Mouse (Mus musculus) forebrain, embryonic 13.5 days (tissue): ENCODE results near the gene Dpm2. TPM values are rescaled to one million over a fixed set of nuclear protein-coding genes. Genes with fewer than 3 reads are reported as not detected.

Source experiments
- ATAC-seq: fragments of 200-750 bp; cut with Nextera tagmentation; 2 replicates; pipeline ENCODE4 v1.8.0; 2017
- H3K27ac ChIP-seq: fragments of 300-500 bp; sonication (generic); 2 replicates; pipeline ENCODE4 v1.5.1; 2015; ENCODE audit warnings: inconsistent platforms, mild to moderate bottlenecking, moderate library complexity
- H3K27me3 ChIP-seq: fragments of 300-500 bp; sonication (generic); 2 replicates; pipeline ENCODE4 v1.6.1; 2015; ENCODE audit warnings: mild to moderate bottlenecking, inconsistent platforms
- H3K36me3 ChIP-seq: fragments of 300-500 bp; sonication (generic); 2 replicates; pipeline ENCODE4 v1.6.1; 2015; ENCODE audit warnings: mild to moderate bottlenecking, inconsistent platforms; ENCODE audit not compliant: poor library complexity, severe bottlenecking
- H3K4me1 ChIP-seq: fragments of 300-500 bp; sonication (generic); 2 replicates; pipeline ENCODE4 v1.6.1; 2015; ENCODE audit warnings: inconsistent platforms
- H3K4me2 ChIP-seq: fragments of 300-500 bp; sonication (generic); 2 replicates; pipeline ENCODE4 v1.6.1; 2015; ENCODE audit warnings: inconsistent platforms, mild to moderate bottlenecking, moderate library complexity
- H3K4me3 ChIP-seq: fragments of 300-500 bp; sonication (generic); 2 replicates; pipeline ENCODE4 v1.5.1; 2015; ENCODE audit warnings: mild to moderate bottlenecking, inconsistent platforms
- H3K9ac ChIP-seq: fragments of 300-500 bp; sonication (generic); 2 replicates; pipeline ENCODE4 v1.6.1; 2015; ENCODE audit warnings: mild to moderate bottlenecking, inconsistent platforms
- H3K9me3 ChIP-seq: fragments of 300-500 bp; sonication (generic); replicated peaks from 2 replicates; pipeline ENCODE4 v1.6.1; 2016; ENCODE audit warnings: inconsistent platforms
- WGBS: fragments of 180-500 bp; shearing (Covaris S2); methylation state at CpG from one replicate; pipeline ENCODE4 v1.1.7; 2015; 5-methylcytosine and 5-hydroxymethylcytosine counted together
- polyA plus RNA-seq: library from polyadenylated mRNA; unstranded; fragments of >200 nt; fragmentation: Nextera tagmentation; extraction: Ambion mirVana; gene quantifications from 2 replicates; pipeline ENCODE4 v1.2.1, GENCODE M21; 2015

The Dpm2 gene
- polyA plus RNA-seq, 1 experiment from 2014 or later: 129 TPM

DNA sequence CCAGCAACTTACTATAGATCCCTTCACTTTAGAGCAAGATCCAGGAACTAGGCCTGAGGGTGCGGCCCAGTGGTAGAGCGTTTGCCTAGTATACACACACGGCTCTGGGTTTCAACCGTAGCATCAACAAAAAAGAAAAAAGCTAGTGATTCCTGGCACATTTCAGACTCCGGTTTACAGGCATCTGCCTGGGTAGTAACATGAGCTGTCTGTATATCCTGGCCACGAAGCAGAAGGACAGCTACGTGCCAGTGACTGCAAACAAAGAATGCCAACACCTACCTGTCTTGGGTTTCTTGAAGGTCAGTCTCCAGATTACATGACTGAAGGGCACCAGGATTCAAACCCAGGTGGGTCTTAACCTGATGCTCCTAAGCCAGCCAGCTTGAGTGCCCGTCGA is 21.5 kb upstream of the Dpm2 start:
- no peaks in the 10 kb centered on the region for H3K27me3 ChIP-seq
- H3K4me3 ChIP-seq: no peak overlapping the region
- no peak for ATAC-seq
- H3K4me2 ChIP-seq: no peak overlapping the region
- no peak overlapping the region for H3K9ac ChIP-seq
- H3K4me1 ChIP-seq: no peaks in the 10 kb centered on the region
- no peaks in the 10 kb centered on the region for H3K9me3 ChIP-seq
- WGBS: 94% methylated on average over 9 of the region's 9 CpGs
- H3K36me3 ChIP-seq: no peaks in the 10 kb centered on the region
- H3K27ac ChIP-seq: no peak overlapping the region

DNA sequence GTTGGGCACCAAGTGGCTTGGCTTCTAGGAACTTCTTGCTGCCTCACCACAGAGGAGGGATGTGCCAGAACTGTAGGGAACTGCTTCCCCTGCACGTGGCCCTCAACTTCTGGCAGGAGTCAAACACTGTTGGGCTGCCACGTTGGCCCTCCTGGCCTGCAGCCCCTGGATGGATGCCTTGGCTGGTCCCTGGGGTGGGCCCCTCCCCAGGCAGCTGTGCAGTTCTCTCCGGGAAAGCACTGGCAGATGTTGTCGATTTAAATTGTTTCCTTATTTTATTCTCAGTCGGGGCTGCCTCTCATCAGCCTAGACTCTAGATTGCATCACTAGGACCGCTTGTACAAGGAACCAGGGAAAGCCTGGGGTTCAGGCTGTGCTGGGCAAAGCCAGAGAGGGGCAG is 20.9 kb upstream of the Dpm2 start:
- Histone ChIP-seq H3K27ac (no peak overlapping the region), H3K9ac (0 out of 2 replicates have a peak overlapping the region, but pooled peaks have one; percentile 14), H3K27me3 (no peaks in the 10 kb centered on the region), H3K36me3 (no peaks in the 10 kb centered on the region), H3K4me2 (no peak overlapping the region), H3K4me1 (no peaks in the 10 kb centered on the region), H3K4me3 (no peak overlapping the region), H3K9me3 (no peaks in the 10 kb centered on the region)
- no peak for ATAC-seq
- WGBS: 85% methylated on average over 6 of the region's 6 CpGs

- WGBS: 94% methylated on average over 5 of the region's 5 CpGs
- Histone ChIP-seq H3K9ac (no peak overlapping the region), H3K36me3 (no peaks in the 10 kb centered on the region), H3K4me3 (no peak overlapping the region), H3K27ac (no peak overlapping the region), H3K4me2 (no peak overlapping the region), H3K4me1 (peaks cover 8% of the 10 kb centered on the region; the same call in 1 of the 2 replicates), H3K27me3 (no peaks in the 10 kb centered on the region), H3K9me3 (no peaks in the 10 kb centered on the region)
- ATAC-seq: no peak
Observed at GRCm38 (mm10) chr2:32551236-32551635, 19.4 kb upstream of the Dpm2 start.

- Histone ChIP-seq H3K9me3 (no peaks in the 10 kb centered on the region), H3K4me3 (no peak overlapping the region), H3K36me3 (no peaks in the 10 kb centered on the region), H3K4me1 (peaks cover 9% of the 10 kb centered on the region; the same call in 1 of the 2 replicates), H3K4me2 (no peak overlapping the region), H3K27me3 (no peaks in the 10 kb centered on the region), H3K9ac (no peak overlapping the region), H3K27ac (no peak overlapping the region)
- WGBS: 84% methylated on average over 7 of the region's 7 CpGs
- no peak for ATAC-seq
Observed at GRCm38 (mm10) chr2:32553592-32554148, 17.0 kb upstream of the Dpm2 start.

- no peak overlapping the region for H3K4me2 ChIP-seq
- H3K36me3 ChIP-seq: no peaks in the 10 kb centered on the region
- peaks cover 28% of the 10 kb centered on the region for H3K4me1 ChIP-seq
- peak overlapping the region; percentile 12 for H3K27ac ChIP-seq
- no peak overlapping the region for H3K9ac ChIP-seq
- WGBS: 37% methylated on average over 4 of the region's 4 CpGs
- H3K9me3 ChIP-seq: no peaks in the 10 kb centered on the region
- no peak for ATAC-seq
- no peaks in the 10 kb centered on the region for H3K27me3 ChIP-seq
- no peak overlapping the region for H3K4me3 ChIP-seq
Observed at GRCm38 (mm10) chr2:32555484-32555883, 15.2 kb upstream of the Dpm2 start.

DNA sequence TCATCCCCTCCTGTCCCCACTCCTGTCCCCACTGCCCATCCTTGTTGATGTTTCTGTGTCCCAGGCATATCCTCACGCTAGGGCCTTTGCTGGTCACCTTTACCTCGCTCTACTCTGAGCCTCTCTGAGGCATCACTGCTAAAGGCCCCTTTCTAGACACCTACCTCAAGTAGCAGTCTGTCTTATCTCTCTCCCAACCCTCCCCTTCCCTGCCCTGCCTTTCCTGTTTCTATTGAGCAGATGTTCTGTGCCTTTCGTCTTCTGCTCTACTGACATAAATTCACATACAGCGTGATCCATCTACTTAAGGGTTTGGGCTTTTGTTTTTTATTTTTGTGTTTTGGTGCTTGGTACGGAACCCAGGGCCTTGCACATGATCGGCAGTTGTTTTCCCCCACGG is 14.6 kb upstream of the Dpm2 start:
- H3K27ac ChIP-seq: peak overlapping the region; percentile 12; the same call in 1 of the 2 replicates
- no peak overlapping the region for H3K4me2 ChIP-seq
- no peaks in the 10 kb centered on the region for H3K9me3 ChIP-seq
- peaks cover 28% of the 10 kb centered on the region for H3K4me1 ChIP-seq
- no peak overlapping the region for H3K9ac ChIP-seq
- ATAC-seq: no peak
- no peaks in the 10 kb centered on the region for H3K36me3 ChIP-seq
- no peak overlapping the region for H3K4me3 ChIP-seq
- H3K27me3 ChIP-seq: no peaks in the 10 kb centered on the region
- 81% methylated on average over 7 of the region's 7 CpGs for WGBS

DNA sequence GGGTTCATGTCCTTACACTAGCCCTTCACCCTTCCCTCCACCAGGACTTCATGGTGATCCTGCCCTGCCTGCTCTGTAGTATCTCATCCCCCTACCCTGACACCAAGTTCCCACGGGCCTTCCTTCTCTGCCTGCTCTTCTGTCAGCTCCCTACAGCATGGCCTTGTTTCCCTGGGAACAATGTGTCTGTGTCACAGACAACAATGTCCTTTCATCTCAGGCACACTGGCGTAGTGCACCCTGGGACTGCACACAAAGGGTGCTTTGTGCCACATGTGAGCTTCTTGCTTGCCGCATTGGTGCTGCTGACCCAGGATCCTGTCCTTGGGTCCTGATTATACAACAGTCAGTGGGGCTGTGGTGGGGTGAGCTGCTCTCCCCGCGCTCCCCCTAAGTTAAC is 11.1 kb upstream of the Dpm2 start:
- ATAC-seq: peak; percentile 87
- peak overlapping the region; percentile 50 for H3K9ac ChIP-seq
- H3K4me1 ChIP-seq: peaks cover 28% of the 10 kb centered on the region

GRCm38 (mm10) chr2:32566536-32567063 is 4.1 kb upstream of the Dpm2 start:
- Histone ChIP-seq H3K27ac (no peak overlapping the region), H3K4me3 (no peak overlapping the region), H3K4me1 (peaks cover 6% of the 10 kb centered on the region), H3K9me3 (no peaks in the 10 kb centered on the region), H3K4me2 (no peak overlapping the region), H3K36me3 (peaks cover 60% of the 10 kb centered on the region), H3K9ac (no peak overlapping the region), H3K27me3 (no peaks in the 10 kb centered on the region)
- no peak for ATAC-seq
- 43% methylated on average over 4 of the region's 4 CpGs for WGBS

More for the DNA sequence above, 11.1 kb upstream of the Dpm2 start:
- H3K27me3 ChIP-seq: no peaks in the 10 kb centered on the region
- 5% methylated on average over 5 of the region's 5 CpGs for WGBS
- H3K9me3 ChIP-seq: no peaks in the 10 kb centered on the region
- peak overlapping the region; percentile 31 for H3K4me2 ChIP-seq
- H3K27ac ChIP-seq: peak overlapping the region; percentile 72
- no peak overlapping the region for H3K4me3 ChIP-seq
- H3K36me3 ChIP-seq: peaks cover 26% of the 10 kb centered on the region

DNA sequence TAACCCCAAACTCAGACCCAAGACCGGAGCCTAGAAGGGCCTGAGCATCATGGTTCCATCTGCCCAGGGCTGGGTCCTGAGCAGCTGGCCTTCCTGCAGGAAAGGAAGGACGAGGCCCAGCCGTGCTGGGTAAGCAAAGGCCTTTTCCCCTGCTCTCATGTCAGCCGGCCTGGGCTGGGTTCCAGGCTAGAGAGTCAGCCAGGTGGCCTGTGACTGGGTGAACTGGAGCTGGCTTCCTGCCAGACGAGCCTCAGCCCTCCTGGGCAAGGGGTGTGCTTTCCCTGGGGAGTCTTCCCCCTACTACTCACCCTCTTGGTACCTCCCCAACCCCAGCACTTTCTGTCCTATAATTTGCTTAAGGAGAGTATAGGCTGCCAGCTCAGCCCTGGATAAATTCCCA is 2.5 kb upstream of the Dpm2 start:
- Histone ChIP-seq H3K9me3 (no peaks in the 10 kb centered on the region), H3K4me2 (no peak overlapping the region), H3K27ac (no peak overlapping the region), H3K9ac (no peak overlapping the region), H3K4me3 (no peak overlapping the region), H3K27me3 (no peaks in the 10 kb centered on the region), H3K4me1 (peaks cover 12% of the 10 kb centered on the region), H3K36me3 (peaks cover 54% of the 10 kb centered on the region)
- no peak for ATAC-seq
- WGBS: 71% methylated on average over 5 of the region's 5 CpGs

DNA sequence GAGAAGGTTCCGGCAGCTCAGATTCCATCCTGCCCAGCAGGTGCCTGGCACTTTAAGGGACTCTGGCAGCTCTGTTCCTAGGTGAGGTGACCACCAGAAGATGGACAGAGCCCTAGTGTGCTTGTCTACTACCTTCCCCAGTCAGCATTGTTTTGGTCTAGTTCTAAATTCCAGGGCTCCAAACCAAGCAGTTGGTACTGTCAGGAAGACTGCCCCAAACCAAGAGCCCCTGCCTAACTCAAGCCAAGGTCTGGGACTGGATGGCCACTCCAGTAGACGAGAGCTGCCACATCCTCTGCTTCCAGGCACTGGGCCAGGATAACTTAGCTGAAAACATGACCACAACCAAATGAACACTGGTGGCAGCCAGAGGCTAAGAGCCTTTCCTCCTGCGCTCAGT is 1.7 kb upstream of the Dpm2 start:
- WGBS: 95% methylated on average over 3 of the region's 3 CpGs
- Histone ChIP-seq H3K27ac (no peak overlapping the region), H3K9me3 (no peaks in the 10 kb centered on the region), H3K36me3 (peaks cover 51% of the 10 kb centered on the region), H3K27me3 (no peaks in the 10 kb centered on the region), H3K4me2 (no peak overlapping the region), H3K9ac (no peak overlapping the region), H3K4me3 (no peak overlapping the region), H3K4me1 (peaks cover 12% of the 10 kb centered on the region)
- ATAC-seq: no peak

DNA sequence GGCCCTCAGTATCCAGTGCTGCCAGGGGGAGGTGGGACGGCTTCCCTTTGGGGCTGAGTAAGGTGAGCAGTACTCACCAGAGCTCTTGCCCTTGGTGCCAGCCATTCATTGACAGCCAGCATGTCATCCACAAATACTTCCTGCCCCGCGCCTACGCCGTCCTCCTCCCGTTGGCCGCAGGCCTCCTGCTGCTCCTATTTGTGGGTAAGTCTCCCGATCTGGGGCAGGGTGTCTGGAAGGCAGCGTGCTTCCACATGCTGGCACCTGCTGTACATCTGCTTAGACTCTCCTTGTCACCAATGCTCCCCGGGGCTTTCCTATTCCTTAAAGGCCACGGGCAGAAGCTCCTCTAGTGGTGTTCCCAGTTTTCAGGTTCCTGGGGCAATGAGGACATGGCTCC is 1.5 kb downstream of the Dpm2 start:
- H3K4me3 ChIP-seq: peak overlapping the region; percentile 75; the same call in 1 of the 2 replicates
- H3K27me3 ChIP-seq: peaks cover under 1% of the 10 kb centered on the region; the same call in 1 of the 2 replicates
- no peak for ATAC-seq
- H3K9me3 ChIP-seq: no peaks in the 10 kb centered on the region
- H3K9ac ChIP-seq: no peak overlapping the region
- H3K27ac ChIP-seq: no peak overlapping the region
- H3K4me2 ChIP-seq: peak overlapping the region; percentile 94
- H3K36me3 ChIP-seq: peaks cover 22% of the 10 kb centered on the region
- peaks cover 23% of the 10 kb centered on the region for H3K4me1 ChIP-seq
- WGBS: 92% methylated on average over 11 of the region's 11 CpGs

- Histone ChIP-seq H3K4me3 (peak within 1 kb of the TSS; percentile 57), H3K4me1 (peaks cover 23% of the 10 kb centered on the region), H3K27me3 (peaks cover 22% of the 10 kb centered on the region), H3K9ac (peak within 1 kb of the TSS; percentile 73), H3K4me2 (peak within 1 kb of the TSS; percentile 99), H3K9me3 (no peaks in the 10 kb centered on the region), H3K36me3 (peaks cover 8% of the 10 kb centered on the region), H3K27ac (no peak within 1 kb of the TSS)
- WGBS: 78% methylated on average over 6 of the region's 6 CpGs
- ATAC-seq: no peak
Observed at GRCm38 (mm10) chr2:32574497-32574896, 3.8 kb downstream of the Dpm2 start, which contains the start of gene Pip5kl1. Gene Pip5kl1, plus strand, starts transcription at chr2:32574797.
